Mouse (Mus musculus) embryo, embryonic 11 days (tissue): ENCODE measurements around the gene Gm7995.
"Not testable (repeated sequence)": the region's sequence is repeated elsewhere in the genome, so short reads cannot be mapped to it uniquely, and the experiment has no call there.

ENCODE experiments used
- DNase-seq: peaks from one replicate; pipeline ENCODE4 v3.0.0-alpha.2; 2015

The Gm7995 gene

DNA sequence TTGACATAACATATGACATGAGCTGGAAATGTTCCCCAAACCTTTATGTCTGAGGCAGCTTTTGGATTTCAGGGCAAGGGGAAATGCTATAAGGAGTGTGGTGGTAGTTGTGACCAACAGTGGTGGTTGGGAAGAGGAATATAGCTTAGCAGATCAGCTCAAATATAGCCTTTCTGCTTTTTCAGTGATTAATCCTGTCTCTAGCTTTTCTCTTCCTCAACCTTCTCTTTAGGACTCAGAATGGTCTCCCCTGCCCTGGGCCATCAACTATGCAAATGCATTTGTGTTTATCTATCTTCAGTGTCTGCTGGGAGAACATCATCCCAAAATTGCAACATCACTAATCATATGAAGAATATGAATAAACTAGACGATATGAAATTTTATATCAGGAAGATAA, at the start of gene Gm7995:
TSS of gene Gm7995 (plus strand) at position 301 of the 400 bp plus-strand sequence.
- DNase-seq, result not testable (repeated sequence)

DNA sequence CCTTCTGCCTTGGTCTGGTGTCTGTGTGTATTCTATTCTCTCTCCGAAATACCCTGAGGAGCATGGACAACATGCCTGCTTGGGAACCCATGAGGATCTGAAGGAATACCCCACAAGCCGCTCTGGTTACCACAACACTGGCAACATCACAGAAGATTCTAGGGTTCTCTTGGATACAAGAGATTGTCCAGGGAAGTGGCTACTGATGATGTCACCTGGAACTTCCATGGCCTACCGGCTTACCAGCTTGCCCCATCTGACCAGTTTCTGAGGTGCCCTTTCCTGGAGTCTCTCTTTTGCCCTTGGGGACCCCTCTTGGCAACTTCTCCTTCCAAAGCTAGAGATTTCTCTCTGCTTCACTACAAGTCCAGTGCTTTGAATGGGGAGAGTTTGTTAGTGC, 12.8 kb upstream of the Gm7995 start, which contains the start of gene Gm9611:
TSS of gene Gm9611 (minus strand) at position 101 of the 400 bp plus-strand sequence.
- not testable (repeated sequence) for DNase-seq
